Mouse (Mus musculus): ENCODE results near the gene Gpd2.

DNA sequence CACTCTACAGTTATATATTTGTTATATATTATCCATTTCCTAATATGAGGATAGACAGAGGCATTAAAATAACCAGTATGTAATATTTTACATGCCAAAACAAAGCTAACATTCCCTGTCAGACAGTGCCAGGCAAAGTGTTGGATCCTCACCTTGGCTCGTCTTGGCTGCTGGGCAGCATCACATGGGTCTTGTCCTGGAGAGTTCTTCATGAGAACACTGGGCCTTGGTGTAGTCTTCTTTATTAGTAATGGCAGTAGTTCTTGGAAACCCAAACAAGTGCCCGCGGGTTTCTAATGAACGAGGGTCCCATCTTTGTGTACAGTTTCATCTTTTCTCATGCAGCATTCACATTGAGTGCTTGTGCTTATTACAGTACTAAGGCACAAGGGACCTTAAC lies 59.8 kb downstream of the Gpd2 start:
- TF ChIP-seq CHD2 (IDR thresholded peaks at IDR 0.05; ENCODE audit: low read depth, low read length) (no peak), ZNF384 (IDR thresholded peaks at IDR 0.05; ENCODE audit: low read depth, low read length) (no peak), ZC3H11A (IDR thresholded peaks at IDR 0.05; ENCODE audit: borderline replicate concordance, low read depth, low read length) (no peak), MAFK (IDR thresholded peaks at IDR 0.05; ENCODE audit: insufficient read depth, low read depth, low read length) (no peak)

All from ES-E14 (cell line).